In genomic region chr15:101458361-101458930, GRCm38 (mm10) we compare ENCODE assay signal across 13 mouse cellular contexts. TPM values are rescaled to one million over a fixed set of nuclear protein-coding genes. Genes with fewer than 3 reads are reported as not detected.
DNase-seq lines count a peak whose midpoint lies in the region; ATAC-seq and TF ChIP-seq lines count a peak whose summit lies in the region.
"Had no signal": no experiment of that assay in that cellular context is flagged by ENCODE, and none has a peak within 500 bp of the region (broad histone marks: within the 10 kb centered on the region; RNA-seq: fewer than 3 reads in every experiment).

No protein-coding gene starts in this region.

- H3K27ac ChIP-seq in embryonic facial prominence, embryonic 14.5 days (replicated peaks; ENCODE audit: low read depth, low read length) = no peak overlapping the region
- H3K27ac ChIP-seq in embryonic facial prominence, embryonic 10.5 days (replicated peaks) = no peak overlapping the region
- H3K27ac ChIP-seq in kidney, adult 2 months (ENCODE audit: insufficient read depth, low read depth, low read length) = no peak overlapping the region
- no peak overlapping the region for H3K27ac ChIP-seq in kidney, embryonic 14.5 days (ENCODE audit: low read depth, low read length)
- 0 out of 2 replicates have a peak overlapping the region, but pooled peaks have one; percentile 34 for H3K27ac ChIP-seq in midbrain, embryonic 15.5 days
- H3K27ac ChIP-seq: macrophage; neural tube, embryonic 13.5 days had no signal

- WGBS in embryonic facial prominence, embryonic 14.5 days = 52% methylated on average over 16 of the region's 16 CpGs
- 60% methylated on average over 16 of the region's 16 CpGs for WGBS in embryonic facial prominence, embryonic 10.5 days
- WGBS in kidney, adult 2 months = 43% methylated on average over 16 of the region's 16 CpGs
- 59% methylated on average over 16 of the region's 16 CpGs for WGBS in kidney, embryonic 14.5 days
- WGBS in midbrain, embryonic 15.5 days = 35% methylated on average over 16 of the region's 16 CpGs

- peak overlapping the region; percentile 14; the same call in 1 of the 2 replicates for H3K9ac ChIP-seq in embryonic facial prominence, embryonic 14.5 days (ENCODE audit: low read depth, low read length)
- no peak overlapping the region for H3K9ac ChIP-seq in kidney, embryonic 14.5 days (ENCODE audit: low read depth, low read length)
- H3K9ac ChIP-seq in midbrain, embryonic 15.5 days = no peak overlapping the region
- H3K9ac ChIP-seq: neural tube, embryonic 13.5 days had no signal

- no peaks in the 10 kb centered on the region for H3K27me3 ChIP-seq in embryonic facial prominence, embryonic 14.5 days (replicated peaks; ENCODE audit: control insufficient read depth, insufficient read depth, low read length)
- no peaks in the 10 kb centered on the region for H3K27me3 ChIP-seq in embryonic facial prominence, embryonic 10.5 days (replicated peaks; ENCODE audit: low read depth, poor library complexity, severe bottlenecking)
- no peaks in the 10 kb centered on the region for H3K27me3 ChIP-seq in kidney, adult 2 months (replicated peaks; ENCODE audit: control insufficient read depth, insufficient read depth, low read length)
- no peaks in the 10 kb centered on the region for H3K27me3 ChIP-seq in kidney, embryonic 14.5 days (ENCODE audit: control insufficient read depth, insufficient read depth, low read length)
- H3K27me3 ChIP-seq in midbrain, embryonic 15.5 days (replicated peaks) = no peaks in the 10 kb centered on the region
- H3K27me3 ChIP-seq: neural tube, embryonic 13.5 days had no signal

- 0 out of 2 replicates have a peak, but pooled peaks cover 8% of the 10 kb centered on the region for H3K9me3 ChIP-seq in embryonic facial prominence, embryonic 14.5 days (ENCODE audit: control insufficient read depth, low read length)
- H3K9me3 ChIP-seq in embryonic facial prominence, embryonic 10.5 days = peaks cover 4% of the 10 kb centered on the region; the same call in 1 of the 2 replicates
- H3K9me3 ChIP-seq in kidney, embryonic 14.5 days (ENCODE audit: control insufficient read depth, low read length) = peaks cover 3% of the 10 kb centered on the region; the same call in 1 of the 2 replicates
- no peaks in the 10 kb centered on the region for H3K9me3 ChIP-seq in midbrain, embryonic 15.5 days

- no peak for TF ChIP-seq CTCF in kidney, adult 2 months (conservative IDR thresholded peaks at IDR 0.05; ENCODE audit: insufficient read depth, insufficient read length, low read depth, low read length)

- no peak for ATAC-seq in embryonic facial prominence, embryonic 14.5 days (ENCODE audit: low read depth)
- ATAC-seq in kidney, embryonic 14.5 days (ENCODE audit: low FRiP score, low TSS enrichment) = no peak
- no peak for ATAC-seq in midbrain, embryonic 15.5 days (replicated peaks)

- TF ChIP-seq POLR2A in kidney, adult 2 months (IDR thresholded peaks at IDR 0.05; ENCODE audit: low read depth, low read length) = no peak

- 0 out of 2 replicates have a peak, but pooled peaks cover 5% of the 10 kb centered on the region for H3K4me1 ChIP-seq in embryonic facial prominence, embryonic 14.5 days (ENCODE audit: control insufficient read depth, insufficient read depth, low read length)
- peaks cover 15% of the 10 kb centered on the region for H3K4me1 ChIP-seq in embryonic facial prominence, embryonic 10.5 days
- H3K4me1 ChIP-seq in kidney, adult 2 months (ENCODE audit: control insufficient read depth, insufficient read depth, low read length) = no peaks in the 10 kb centered on the region
- H3K4me1 ChIP-seq in kidney, embryonic 14.5 days (ENCODE audit: control insufficient read depth, insufficient read depth, low read length) = no peaks in the 10 kb centered on the region
- H3K4me1 ChIP-seq in midbrain, embryonic 15.5 days = peaks cover 5% of the 10 kb centered on the region

- no peaks in the 10 kb centered on the region for H3K36me3 ChIP-seq in embryonic facial prominence, embryonic 14.5 days (ENCODE audit: control insufficient read depth, insufficient read depth, low read length)
- no peaks in the 10 kb centered on the region for H3K36me3 ChIP-seq in embryonic facial prominence, embryonic 10.5 days (replicated peaks)
- H3K36me3 ChIP-seq in kidney, adult 2 months (ENCODE audit: control insufficient read depth, insufficient read depth, low read length) = no peaks in the 10 kb centered on the region
- H3K36me3 ChIP-seq in kidney, embryonic 14.5 days (ENCODE audit: control insufficient read depth, insufficient read depth, low read length) = no peaks in the 10 kb centered on the region
- H3K36me3 ChIP-seq in midbrain, embryonic 15.5 days (replicated peaks) = no peaks in the 10 kb centered on the region
- H3K36me3 ChIP-seq: neural tube, embryonic 13.5 days had no signal

- no peak overlapping the region for H3K4me2 ChIP-seq in embryonic facial prominence, embryonic 14.5 days (ENCODE audit: low read depth, low read length)
- no peak overlapping the region for H3K4me2 ChIP-seq in kidney, embryonic 14.5 days (replicated peaks; ENCODE audit: low read depth, low read length)
- H3K4me2 ChIP-seq in midbrain, embryonic 15.5 days = no peak overlapping the region
- H3K4me2 ChIP-seq: neural tube, embryonic 13.5 days had no signal

- DNase-seq in embryonic facial prominence, embryonic 14.5 days (ENCODE audit: low spot score) = peak; percentile 40
- no peak for DNase-seq in embryonic facial prominence, embryonic 10.5 days (ENCODE audit: low spot score)
- peak; percentile 47 for DNase-seq in kidney, adult 2 months
- peak; percentile 37 for DNase-seq in fibroblast of lung, adult 2 months (ENCODE audit: low read depth)
- DNase-seq in urinary bladder, adult 18-20 months (ENCODE audit: low spot score in 2 of 2) = no peak
- no peak for DNase-seq in lung, postnatal 4 days
- DNase-seq: layer of hippocampus, postnatal 36 days had no signal

- H3K4me3 ChIP-seq in embryonic facial prominence, embryonic 14.5 days (ENCODE audit: low read depth, low read length) = no peak overlapping the region
- H3K4me3 ChIP-seq in embryonic facial prominence, embryonic 10.5 days = no peak overlapping the region
- H3K4me3 ChIP-seq in kidney, adult 2 months (ENCODE audit: insufficient read depth, low read depth, low read length) = no peak overlapping the region
- H3K4me3 ChIP-seq in kidney, embryonic 14.5 days (ENCODE audit: low read length) = no peak overlapping the region
- H3K4me3 ChIP-seq in midbrain, embryonic 15.5 days = no peak overlapping the region
- H3K4me3 ChIP-seq: neural tube, embryonic 13.5 days had no signal

RNA-seq across cellular contexts. Expression of gene Krt81, which starts 5.1 kb away (rescaled TPM):
- polyA plus RNA-seq in embryonic facial prominence, embryonic 14.5 days (2014; fragmentation: Nextera tagmentation; extraction: Ambion mirVana) = not detected in 2 replicates
- not detected in 2 replicates for polyA plus RNA-seq in embryonic facial prominence, embryonic 10.5 days (2016; fragmentation: Nextera tagmentation; extraction: Ambion mirVana)
- polyA plus RNA-seq in kidney, adult 2 months (2012; rRNA removed) = not detected in 2 replicates
- not detected in 2 replicates for polyA plus RNA-seq in kidney, embryonic 14.5 days (2014; fragmentation: Nextera tagmentation; extraction: Ambion mirVana)
- 0.12 TPM in 1 of 2 replicates, not detected in the other for polyA plus RNA-seq in midbrain, embryonic 15.5 days (2015; fragmentation: Nextera tagmentation; extraction: Ambion mirVana)
- polyA plus RNA-seq: liver, adult 2 months; macrophage; neural tube, embryonic 13.5 days; small intestine, adult 2 months had no signal

RNA-seq across cellular contexts. Expression of gene Krt88, which starts 10.9 kb away (rescaled TPM):
- polyA plus RNA-seq in embryonic facial prominence, embryonic 14.5 days (2014; fragmentation: Nextera tagmentation; extraction: Ambion mirVana) = not detected in 2 replicates
- not detected in 2 replicates for polyA plus RNA-seq in embryonic facial prominence, embryonic 10.5 days (2016; fragmentation: Nextera tagmentation; extraction: Ambion mirVana)
- 0.18 TPM in 1 of 2 replicates, not detected in the other for polyA plus RNA-seq in kidney, adult 2 months (2012; rRNA removed)
- 0.21 TPM in 1 of 2 replicates, not detected in the other for polyA plus RNA-seq in kidney, embryonic 14.5 days (2014; fragmentation: Nextera tagmentation; extraction: Ambion mirVana)
- polyA plus RNA-seq in midbrain, embryonic 15.5 days (2015; fragmentation: Nextera tagmentation; extraction: Ambion mirVana) = not detected in 2 replicates
- polyA plus RNA-seq: liver, adult 2 months; macrophage; neural tube, embryonic 13.5 days; small intestine, adult 2 months had no signal

RNA-seq across cellular contexts. Expression of gene Krt86, which starts 14.8 kb away (rescaled TPM):
- polyA plus RNA-seq in embryonic facial prominence, embryonic 14.5 days (2014; fragmentation: Nextera tagmentation; extraction: Ambion mirVana) = 0.10 and 0.22 TPM in 2 replicates
- not detected in 2 replicates for polyA plus RNA-seq in embryonic facial prominence, embryonic 10.5 days (2016; fragmentation: Nextera tagmentation; extraction: Ambion mirVana)
- polyA plus RNA-seq in kidney, adult 2 months (2012; rRNA removed) = not detected in 2 replicates
- not detected in 2 replicates for polyA plus RNA-seq in kidney, embryonic 14.5 days (2014; fragmentation: Nextera tagmentation; extraction: Ambion mirVana)
- polyA plus RNA-seq in midbrain, embryonic 15.5 days (2015; fragmentation: Nextera tagmentation; extraction: Ambion mirVana) = 0.17 TPM in 1 of 2 replicates, not detected in the other
- polyA plus RNA-seq: liver, adult 2 months; macrophage; small intestine, adult 2 months had no signal

RNA-seq across cellular contexts. Expression of gene Krt87, which starts 19.8 kb away (rescaled TPM):
- polyA plus RNA-seq in embryonic facial prominence, embryonic 14.5 days (2014; fragmentation: Nextera tagmentation; extraction: Ambion mirVana) = 0.43 and 0.86 TPM in 2 replicates
- 0.12 TPM in 1 of 2 replicates, not detected in the other for polyA plus RNA-seq in embryonic facial prominence, embryonic 10.5 days (2016; fragmentation: Nextera tagmentation; extraction: Ambion mirVana)
- polyA plus RNA-seq in kidney, adult 2 months (2012; rRNA removed) = not detected in 2 replicates
- not detected in 2 replicates for polyA plus RNA-seq in kidney, embryonic 14.5 days (2014; fragmentation: Nextera tagmentation; extraction: Ambion mirVana)
- polyA plus RNA-seq in midbrain, embryonic 15.5 days (2015; fragmentation: Nextera tagmentation; extraction: Ambion mirVana) = 0.40 and 0.83 TPM in 2 replicates
- polyA plus RNA-seq: liver, adult 2 months; macrophage had no signal

RNA-seq across cellular contexts. Expression of gene Krt83, which starts 32.9 kb away (rescaled TPM):
- polyA plus RNA-seq in embryonic facial prominence, embryonic 14.5 days (2014; fragmentation: Nextera tagmentation; extraction: Ambion mirVana) = 0.26 TPM in 1 of 2 replicates, not detected in the other
- polyA plus RNA-seq in embryonic facial prominence, embryonic 10.5 days (2016; fragmentation: Nextera tagmentation; extraction: Ambion mirVana) = not detected in 2 replicates
- polyA plus RNA-seq in kidney, adult 2 months (2012; rRNA removed) = 0.08 TPM in 1 of 2 replicates, not detected in the other
- polyA plus RNA-seq in kidney, embryonic 14.5 days (2014; fragmentation: Nextera tagmentation; extraction: Ambion mirVana) = not detected in 2 replicates
- not detected in 2 replicates for polyA plus RNA-seq in midbrain, embryonic 15.5 days (2015; fragmentation: Nextera tagmentation; extraction: Ambion mirVana)
- polyA plus RNA-seq: liver, adult 2 months; macrophage; neural tube, embryonic 13.5 days had no signal

Comparison
In these comparisons a context has a peak if more than half of its experiments do, and no peak if none do; other contexts are left out.
1. DNase-seq: peak in embryonic facial prominence, embryonic 14.5 days (single experiment), kidney, adult 2 months (single experiment) and fibroblast of lung, adult 2 months (single experiment); none in embryonic facial prominence, embryonic 10.5 days (single experiment), urinary bladder, adult 18-20 months (0 of 2) and lung, postnatal 4 days (0 of 2).